Mouse (Mus musculus) small intestine, adult 10 weeks (tissue): ENCODE results near the gene Fcna. TPM values are rescaled to one million over a fixed set of nuclear protein-coding genes. Genes with fewer than 3 reads are reported as not detected.

Source experiments
- polyA plus RNA-seq: library from polyadenylated mRNA; stranded (reverse); fragments of 350-450 nt; fragmentation: Illumina TruSeq; extraction: RNeasy Lipid Tissue Mini Kit (QIAGEN cat#74804); gene quantifications from one replicate; pipeline ENCODE4 v1.2.3, GENCODE M21; 2014; ENCODE audit warnings: low replicate concordance

Gene Fcna
- not detected for polyA plus RNA-seq

DNA sequence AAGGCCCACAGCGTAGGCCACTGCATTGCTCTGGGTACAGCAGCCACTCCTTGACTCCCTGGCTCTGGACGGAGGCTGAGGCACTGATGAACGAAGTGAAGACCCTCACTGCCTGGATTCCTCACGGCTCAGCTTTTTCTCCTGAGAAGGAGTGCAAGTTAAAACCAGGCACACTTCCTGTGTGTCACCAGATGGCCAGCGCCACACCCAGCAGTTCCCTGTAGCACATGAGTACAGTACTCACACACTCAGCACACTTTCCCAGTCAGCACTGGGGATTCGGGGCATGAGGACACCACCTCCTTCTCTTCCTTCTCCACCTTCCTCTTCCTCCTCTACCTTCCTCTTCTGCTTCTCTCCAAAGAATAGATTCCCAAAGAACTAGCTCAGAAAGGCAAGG is at the start of gene Fcna:
TSS of gene Fcna (minus strand) at position 220 of the 400 bp plus-strand sequence.

DNA sequence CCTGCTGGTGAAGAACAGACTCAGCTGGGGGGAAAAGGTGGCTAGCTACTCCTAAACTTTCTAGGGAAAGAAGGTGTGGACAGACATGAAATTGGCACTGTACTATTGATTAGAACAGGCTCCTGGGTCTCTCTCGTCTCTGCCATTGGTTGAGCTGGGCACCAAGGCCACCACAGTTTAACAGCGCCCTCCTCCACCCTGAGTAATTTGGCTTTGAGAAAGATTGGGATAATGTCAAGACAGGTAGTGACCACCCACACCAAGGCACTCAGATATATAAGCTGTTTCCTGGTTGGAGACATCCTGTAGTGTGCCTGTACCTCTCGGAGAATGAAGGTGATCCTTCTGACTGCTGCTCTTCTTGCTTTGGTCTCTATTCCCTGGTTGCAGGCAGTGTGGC is 48.7 kb upstream of the Fcna start, which contains the start of gene Lcn6:
TSS of gene Lcn6 (plus strand) at position 301 of the 400 bp plus-strand sequence.

DNA sequence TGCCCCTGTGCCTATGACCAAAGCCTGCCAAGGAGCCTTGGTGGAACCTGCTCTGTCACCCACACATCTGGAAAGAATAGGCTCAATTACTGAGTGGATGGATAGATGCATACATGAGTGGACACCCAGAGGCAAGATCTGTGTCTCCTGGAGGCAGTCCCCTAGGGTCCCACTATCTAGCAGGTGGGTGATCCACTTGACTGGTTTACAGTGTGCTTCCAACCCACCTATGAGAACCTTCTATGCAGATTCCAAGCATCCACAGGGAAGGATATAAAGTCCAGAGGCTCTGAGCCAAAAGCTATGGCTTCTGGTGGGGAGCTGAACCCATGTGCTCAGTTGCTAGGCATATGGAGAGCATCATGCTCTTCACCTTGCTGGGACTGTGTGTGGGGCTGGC is 29.8 kb upstream of the Fcna start, which contains the start of gene Lcn5:
TSS of gene Lcn5 (plus strand) at position 301 of the 400 bp plus-strand sequence.

DNA sequence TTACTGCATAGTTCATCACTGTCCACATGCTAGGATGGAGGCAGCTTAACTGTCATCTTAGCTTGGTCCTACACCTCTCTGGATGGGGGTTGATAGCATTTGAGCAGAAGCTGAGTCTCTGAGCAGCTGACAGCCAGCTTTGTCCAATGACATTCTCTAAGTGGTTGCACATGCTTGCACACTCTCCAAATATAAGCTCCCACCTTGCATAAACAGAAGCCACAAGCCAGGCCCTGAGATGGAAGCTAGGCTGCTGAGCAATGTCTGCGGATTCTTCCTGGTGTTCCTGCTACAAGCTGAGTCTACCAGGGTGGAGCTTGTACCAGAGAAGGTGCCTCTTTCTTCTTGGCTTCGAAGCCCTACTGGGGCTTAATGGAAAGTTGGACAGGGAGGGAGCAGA is 25.1 kb upstream of the Fcna start, which contains the start of gene Lcn8:
TSS of gene Lcn8 (plus strand) at position 219 of the 400 bp plus-strand sequence.

GRCm38 (mm10) chr2:25621229-25622200 is 6.3 kb downstream of the Fcna start, which contains the start of gene Tmem141:
TSS of gene Tmem141 (minus strand) at chr2:25622005.

GRCm38 (mm10) chr2:25617578-25617977 is 10.3 kb downstream of the Fcna start, which contains the start of gene Ccdc183:
TSS of gene Ccdc183 (minus strand) at chr2:25617678.

GRCm38 (mm10) chr2:25607761-25608622 is 19.8 kb downstream of the Fcna start, which contains the start of gene Rabl6:
TSS of gene Rabl6 (minus strand) at chr2:25608521.

GRCm38 (mm10) chr2:25581294-25581864 is 46.5 kb downstream of the Fcna start, which contains the start of gene Ajm1:
TSS of gene Ajm1 (minus strand) at chr2:25581757.

Other genes with a start within 250 kb of the Fcna start
- not detected for gene Entpd2, start 232.2 kb downstream of the Fcna start, polyA plus RNA-seq
- gene Npdc1, start 228.7 kb downstream of the Fcna start, polyA plus RNA-seq = 4.4 TPM
- gene Fut7, start 204.8 kb downstream of the Fcna start, polyA plus RNA-seq = not detected
- 0.48 TPM for gene Abca2, start 199.3 kb downstream of the Fcna start, polyA plus RNA-seq
- gene Clic3, start 171.2 kb downstream of the Fcna start, polyA plus RNA-seq = not detected
- gene Paxx, start 166.9 kb downstream of the Fcna start, polyA plus RNA-seq = 5.1 TPM
- gene Ptgds, start 158.0 kb downstream of the Fcna start, polyA plus RNA-seq = not detected
- not detected for gene Lcn12, start 134.1 kb downstream of the Fcna start, polyA plus RNA-seq
- not detected for gene Fbxw5, start 127.3 kb downstream of the Fcna start, polyA plus RNA-seq
- gene C8g, start 126.3 kb downstream of the Fcna start, polyA plus RNA-seq = not detected
- gene Traf2, start 81.1 kb downstream of the Fcna start, polyA plus RNA-seq = 0.78 TPM
- gene Edf1, start 70.2 kb downstream of the Fcna start, polyA plus RNA-seq = 1.6 TPM
- gene Mamdc4, start 53.2 kb downstream of the Fcna start, polyA plus RNA-seq = not detected
- gene Phpt1, start 52.8 kb downstream of the Fcna start, polyA plus RNA-seq = not detected
- gene Ajm1, start 46.3 kb downstream of the Fcna start, polyA plus RNA-seq = not detected
- 29.1 TPM for gene Rabl6, start 19.5 kb downstream of the Fcna start, polyA plus RNA-seq
- gene Ccdc183, start 10.4 kb downstream of the Fcna start, polyA plus RNA-seq = not detected
- 0.85 TPM for gene Tmem141, start 6.0 kb downstream of the Fcna start, polyA plus RNA-seq
- not detected for gene Lcn8, start 25.1 kb upstream of the Fcna start, polyA plus RNA-seq
- gene Lcn5, start 29.9 kb upstream of the Fcna start, polyA plus RNA-seq = not detected
- not detected for gene Lcn6, start 48.8 kb upstream of the Fcna start, polyA plus RNA-seq
- gene Lcn10, start 54.7 kb upstream of the Fcna start, polyA plus RNA-seq = not detected
- not detected for gene Obp2a, start 72.0 kb upstream of the Fcna start, polyA plus RNA-seq
- gene Bmyc, start 78.7 kb upstream of the Fcna start, polyA plus RNA-seq = 5.2 TPM
- gene Obp2b, start 109.0 kb upstream of the Fcna start, polyA plus RNA-seq = not detected
- not detected for gene Lcn3, start 137.5 kb upstream of the Fcna start, polyA plus RNA-seq
- not detected for gene Lcn11, start 149.0 kb upstream of the Fcna start, polyA plus RNA-seq
- gene Gm13539, start 154.2 kb upstream of the Fcna start, polyA plus RNA-seq = not detected
- not detected for gene Glt6d1, start 187.8 kb upstream of the Fcna start, polyA plus RNA-seq
- not detected for gene Lcn9, start 195.1 kb upstream of the Fcna start, polyA plus RNA-seq
- not detected for gene Sohlh1, start 219.2 kb upstream of the Fcna start, polyA plus RNA-seq
- 0.07 TPM for gene Kcnt1, start 235.7 kb upstream of the Fcna start, polyA plus RNA-seq